Mouse (Mus musculus) MN1 (cell line): ENCODE results near the gene Fars2.

ENCODE experiments used
- DNase-seq: peaks from one replicate; pipeline ENCODE4 v3.0.0-alpha.2; 2016; ENCODE audit warnings: low spot score

The Fars2 gene

GRCm38 (mm10) chr13:36695516-36696201 lies 578.4 kb downstream of the Fars2 start:
- DNase-seq, result no peak

DNA sequence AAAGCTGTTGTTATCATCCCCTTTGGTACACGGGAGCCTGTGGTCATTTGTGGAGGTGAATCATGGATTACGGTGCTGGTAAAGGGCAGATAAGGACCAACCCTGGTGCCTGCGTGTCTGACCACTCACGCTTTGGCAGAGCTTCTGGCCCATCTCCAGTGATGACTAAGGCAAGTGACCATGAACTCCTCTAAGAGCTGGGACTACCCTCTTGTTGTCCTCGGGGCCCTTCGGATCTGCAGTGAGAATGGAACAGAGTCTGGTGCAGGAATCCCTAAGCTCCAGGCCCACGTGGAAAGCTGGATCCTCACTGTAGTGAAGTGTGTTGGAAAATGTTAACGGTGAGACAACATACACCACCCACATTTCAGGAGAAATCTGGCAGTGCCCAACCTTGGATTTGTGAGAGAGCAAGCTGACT lies 579.1 kb downstream of the Fars2 start:
- DNase-seq, result peak; percentile 55

- no peak for DNase-seq
Observed at GRCm38 (mm10) chr13:36707088-36707690, 590.0 kb downstream of the Fars2 start.

GRCm38 (mm10) chr13:36714101-36714500 lies 596.9 kb downstream of the Fars2 start:
- no peak for DNase-seq

DNA sequence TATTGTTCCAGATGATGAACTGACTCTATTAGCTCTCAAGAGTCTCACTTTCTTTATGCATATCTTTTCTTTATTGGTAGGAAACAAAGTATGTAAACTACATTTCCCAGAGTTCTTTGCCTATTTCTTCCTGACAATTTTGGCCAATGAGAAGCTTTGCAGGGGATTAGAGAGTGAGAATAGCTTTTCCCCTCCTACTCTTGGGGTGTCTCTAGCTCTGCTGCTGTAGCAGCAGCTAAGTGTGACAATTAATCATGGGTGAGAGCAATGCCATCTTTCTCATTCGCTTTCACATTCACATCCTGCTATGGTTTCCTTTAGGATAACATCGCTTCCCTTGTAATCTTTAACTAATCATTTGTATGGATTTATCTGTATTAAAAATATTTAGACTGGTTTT lies 599.5 kb downstream of the Fars2 start:
- no peak for DNase-seq

DNA sequence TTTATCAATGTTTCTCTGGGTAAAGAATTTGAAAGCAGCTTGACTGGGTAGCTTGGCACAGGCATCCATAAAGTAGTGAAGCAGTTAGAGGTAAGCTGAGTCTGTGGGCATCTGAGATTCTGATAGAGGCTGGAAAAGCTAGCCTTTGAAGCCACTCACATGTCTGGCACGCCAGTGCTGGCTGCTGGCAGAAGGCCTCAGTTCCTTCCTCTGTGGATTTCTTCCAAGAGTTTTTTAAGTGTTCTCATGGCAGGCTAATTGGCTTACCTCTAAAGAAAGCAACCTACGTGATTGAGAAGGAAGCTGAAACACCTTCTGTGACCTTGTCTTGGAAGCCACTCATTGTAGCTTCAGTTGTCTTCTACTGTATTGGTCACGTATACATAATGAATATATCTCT lies 600.2 kb downstream of the Fars2 start:
- DNase-seq, result no peak

- no peak for DNase-seq
Observed at GRCm38 (mm10) chr13:36720297-36721017, 603.2 kb downstream of the Fars2 start.

DNA sequence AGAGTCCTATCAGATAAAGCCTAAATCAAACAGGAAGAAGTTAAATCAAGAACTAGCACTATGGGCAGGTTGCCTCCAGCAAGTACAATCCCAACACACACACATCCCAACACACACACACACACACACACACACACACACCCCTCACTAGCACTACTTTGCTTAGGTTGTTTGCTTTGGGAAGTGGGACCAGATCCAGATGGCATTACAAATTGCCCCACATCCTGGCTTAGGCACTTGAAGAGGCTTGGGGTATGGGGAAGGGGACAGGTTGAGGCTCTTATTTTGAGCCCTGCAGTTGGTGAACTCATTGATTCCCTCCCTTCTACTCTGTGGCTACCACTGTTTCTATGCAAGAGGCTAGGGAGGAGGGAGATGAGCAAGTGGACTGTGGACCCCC lies 605.1 kb downstream of the Fars2 start:
- no peak for DNase-seq

- DNase-seq, result no peak
Observed at GRCm38 (mm10) chr13:36723726-36724300, 606.6 kb downstream of the Fars2 start.

DNA sequence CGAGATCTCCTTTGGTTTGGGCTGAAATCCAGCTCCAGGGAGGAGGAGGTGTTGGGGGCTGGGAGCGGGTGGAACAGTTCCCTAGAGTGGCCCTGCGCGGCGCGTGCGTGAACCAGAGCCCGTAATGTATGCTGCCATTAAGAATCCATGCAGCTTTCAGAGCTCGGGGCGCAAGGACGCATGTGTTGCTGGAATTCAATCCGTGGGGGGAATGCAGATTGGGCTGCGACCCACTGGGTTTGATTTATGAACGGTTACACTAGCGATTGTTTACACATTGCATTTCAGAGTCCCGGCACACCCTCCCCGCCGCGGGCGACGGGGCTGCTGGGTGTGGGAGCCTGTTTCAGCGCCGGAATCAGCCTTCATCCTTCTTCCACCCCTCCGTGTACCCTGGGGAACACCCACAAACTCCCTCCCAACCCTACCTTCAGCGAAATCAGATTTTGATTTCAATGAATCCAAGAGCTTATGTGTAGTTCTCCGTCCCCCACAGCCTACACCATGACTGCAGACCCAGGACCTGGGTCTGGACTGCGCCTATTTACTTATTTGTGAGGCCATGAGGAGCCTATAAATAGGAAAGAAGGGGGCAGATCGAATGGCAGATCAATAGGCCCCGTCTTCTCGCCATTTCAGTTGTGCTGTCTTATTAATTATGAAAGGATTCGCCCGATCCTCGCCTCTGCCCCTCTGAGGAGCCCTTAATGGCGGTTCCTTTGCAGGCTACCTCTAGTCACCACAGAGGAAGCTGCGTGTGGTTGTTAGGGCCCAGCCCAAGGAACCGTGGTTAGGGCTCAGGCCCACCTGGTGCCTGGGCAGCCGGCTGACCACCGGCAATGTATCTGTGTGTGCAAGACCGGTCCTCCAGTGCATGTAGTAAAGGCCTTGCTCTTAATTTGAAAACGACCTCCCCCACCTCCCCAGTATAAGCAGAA lies 607.6 kb downstream of the Fars2 start:
- DNase-seq, result no peak

DNA sequence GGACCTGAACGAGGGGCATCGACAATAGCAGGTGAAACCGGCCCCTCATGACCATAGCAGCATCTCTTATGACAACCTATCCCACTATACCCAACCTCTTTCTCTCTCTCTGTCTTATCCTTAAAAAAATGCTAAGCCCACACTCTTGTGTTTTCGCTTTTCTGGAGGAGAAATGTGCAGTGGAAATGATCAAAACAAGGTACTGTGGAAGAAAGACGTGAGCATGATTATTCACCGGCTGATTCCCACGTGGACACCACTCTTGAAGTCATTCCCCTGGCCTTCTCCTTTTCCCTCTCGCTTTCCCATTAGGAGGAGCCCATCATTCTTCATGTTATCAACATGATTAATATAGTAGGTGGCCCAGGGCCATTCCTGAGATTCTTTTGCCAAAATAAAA lies 608.7 kb downstream of the Fars2 start:
- no peak for DNase-seq

DNA sequence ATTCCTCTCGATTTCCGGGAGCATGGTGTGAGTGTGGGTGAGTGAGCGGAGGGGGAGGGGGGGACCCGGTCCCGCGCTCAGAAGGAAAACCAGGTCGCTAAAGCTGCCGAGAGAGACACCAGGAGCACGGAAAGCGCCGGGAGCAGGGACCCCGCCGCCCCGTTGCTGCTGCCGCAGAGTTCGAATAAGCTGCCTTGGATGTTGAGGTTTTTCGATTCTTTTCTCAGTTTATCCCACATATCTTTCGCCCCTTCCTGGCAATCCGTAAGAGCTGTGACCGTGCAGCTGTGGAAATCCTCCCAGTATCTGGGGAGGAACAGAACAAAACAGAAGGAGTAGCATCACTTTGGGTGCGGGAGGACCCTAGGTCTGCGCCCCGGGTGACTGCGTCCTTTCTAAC lies 609.3 kb downstream of the Fars2 start:
- DNase-seq, result no peak

DNA sequence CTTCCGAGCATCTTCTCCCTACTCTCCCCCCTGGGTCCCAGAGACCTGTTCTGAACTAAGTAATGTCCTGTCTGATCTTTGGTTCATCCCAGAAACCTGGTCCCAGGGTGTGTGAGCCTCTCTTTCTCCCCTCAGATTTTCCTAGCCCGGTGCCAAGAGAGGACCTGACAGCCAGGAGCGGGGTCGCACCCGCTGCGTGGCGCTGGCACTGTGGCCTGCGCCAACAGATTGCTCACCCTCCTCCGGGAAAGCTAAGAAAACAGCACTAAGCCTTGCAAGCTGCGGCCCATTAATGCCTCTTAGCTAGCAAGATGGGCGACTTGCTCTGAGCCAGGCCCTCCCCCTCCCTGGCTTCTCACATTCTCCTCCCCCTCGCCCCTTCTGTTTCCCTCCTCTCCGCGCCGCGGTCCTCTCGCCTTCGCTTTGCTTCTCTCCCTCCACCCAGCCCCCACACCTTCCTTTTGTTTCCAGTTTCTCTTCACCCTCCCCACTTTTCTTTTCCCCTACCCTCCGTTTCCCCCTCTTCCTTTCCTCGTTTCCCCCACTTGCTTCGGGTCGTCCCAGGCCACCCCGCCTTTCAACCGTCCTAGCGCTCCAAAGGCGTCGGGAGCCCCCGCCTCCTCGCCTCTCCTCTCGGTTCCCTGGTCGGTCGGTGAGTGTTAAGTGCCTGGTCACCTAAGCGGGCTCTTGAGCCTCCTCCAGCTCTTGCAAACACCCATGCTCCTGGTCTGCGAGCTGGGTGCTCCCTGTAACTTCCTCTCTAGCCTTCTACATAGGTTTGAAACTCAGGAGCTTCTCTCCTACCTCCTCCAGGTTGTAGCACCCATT lies 610.0 kb downstream of the Fars2 start:
- DNase-seq, result no peak

DNA sequence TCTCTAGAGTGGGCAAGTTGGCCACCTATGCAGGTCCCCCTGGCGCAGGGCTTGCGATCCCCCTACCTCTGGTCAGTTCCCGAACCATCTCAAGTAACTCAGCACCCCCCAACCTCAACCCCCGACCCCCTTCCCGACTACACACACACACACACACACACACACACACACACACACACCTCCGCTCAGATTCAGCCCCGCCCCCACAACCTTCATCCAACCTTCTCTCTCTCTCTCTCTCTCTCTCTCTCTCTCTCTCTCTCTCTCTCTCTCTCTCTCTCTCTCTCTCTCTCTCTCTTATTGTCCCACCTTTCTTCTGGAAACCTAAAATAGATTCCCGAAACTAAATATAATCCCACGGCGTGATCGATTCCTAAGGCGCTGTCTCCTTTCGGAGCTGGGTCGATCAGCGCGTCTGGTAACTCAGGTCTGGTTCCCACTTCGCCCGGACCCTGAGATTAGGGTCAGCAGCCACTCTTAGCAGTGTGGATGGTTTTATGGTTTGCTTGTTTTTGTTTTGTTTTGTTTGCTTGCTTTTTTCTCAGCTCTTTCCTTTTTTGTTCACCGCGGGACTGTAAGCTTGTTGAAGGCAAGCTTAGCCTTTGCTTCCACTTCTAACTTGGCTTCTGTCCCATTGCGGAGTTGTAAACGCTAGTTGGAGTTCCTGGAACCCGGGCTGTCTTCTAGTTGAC lies 610.7 kb downstream of the Fars2 start:
- DNase-seq, result no peak

GRCm38 (mm10) chr13:36728509-36728908 lies 611.3 kb downstream of the Fars2 start:
- no peak for DNase-seq

DNA sequence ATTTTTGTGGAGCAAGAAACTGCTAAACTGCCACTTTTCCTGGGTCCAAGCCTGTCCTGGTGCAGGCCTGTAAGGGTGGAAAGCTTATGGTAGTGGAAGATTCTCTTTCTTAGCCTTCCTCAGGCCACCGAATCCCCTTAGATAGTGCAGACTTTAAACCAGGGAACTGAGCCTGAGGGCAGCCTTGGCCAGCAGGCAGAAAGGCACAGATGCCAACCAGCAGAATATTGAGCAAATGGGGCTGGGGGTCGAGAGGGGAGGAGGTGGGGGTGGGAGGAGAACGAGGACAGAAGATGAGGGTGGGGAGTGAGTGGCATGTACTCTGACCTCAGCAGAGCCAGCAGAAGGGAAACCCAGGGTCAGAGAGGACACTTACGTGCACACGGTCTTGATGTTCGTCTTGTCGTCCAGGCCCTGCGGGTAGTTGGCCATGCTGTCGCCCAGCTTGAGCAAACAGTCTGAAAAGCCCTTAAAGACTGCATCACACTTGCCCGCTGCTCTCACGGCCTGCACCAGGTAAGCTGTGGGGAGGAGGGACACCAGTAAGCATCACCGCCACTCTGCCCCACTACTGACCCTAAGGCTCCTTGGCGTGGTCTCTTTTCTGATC lies 612.6 kb downstream of the Fars2 start:
- DNase-seq, result no peak

- no peak for DNase-seq
Observed at GRCm38 (mm10) chr13:36730341-36730761, 613.1 kb downstream of the Fars2 start.

GRCm38 (mm10) chr13:36731016-36731930 lies 614.1 kb downstream of the Fars2 start:
- peak; percentile 44 for DNase-seq
